Mouse (Mus musculus): ENCODE results near the gene Slc9a8.

Gene Slc9a8

DNA sequence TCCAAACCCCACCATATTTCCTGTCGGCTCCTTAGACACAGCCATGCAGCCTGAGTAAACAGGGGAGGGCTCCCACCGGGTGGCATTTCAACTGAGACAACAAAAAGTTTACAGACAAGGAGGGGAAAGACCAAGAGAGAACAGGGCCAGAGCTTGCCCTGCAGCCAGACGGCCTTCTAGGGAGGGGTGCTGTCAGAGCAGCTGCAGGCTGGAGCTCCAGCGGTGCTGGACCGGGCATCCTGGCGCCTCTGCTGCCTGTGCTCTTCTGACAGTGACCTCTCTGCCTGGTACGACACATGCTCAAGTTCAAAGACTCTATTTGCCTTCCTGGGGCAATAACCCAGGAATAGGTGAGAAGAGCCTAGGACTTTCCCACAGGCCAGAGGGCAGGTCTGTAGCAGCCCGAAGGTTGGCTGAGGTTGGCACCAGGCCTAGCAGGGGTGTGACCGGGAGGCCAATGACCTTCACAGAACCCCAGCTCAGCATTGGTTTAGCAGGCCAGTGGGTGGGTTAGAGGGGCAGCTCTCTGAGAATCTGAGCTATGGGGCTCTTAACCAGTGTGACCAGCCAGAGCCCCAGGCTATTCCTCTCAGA is 5.4 kb upstream of the Slc9a8 start:
- peak; percentile 73 for DNase-seq

DNA sequence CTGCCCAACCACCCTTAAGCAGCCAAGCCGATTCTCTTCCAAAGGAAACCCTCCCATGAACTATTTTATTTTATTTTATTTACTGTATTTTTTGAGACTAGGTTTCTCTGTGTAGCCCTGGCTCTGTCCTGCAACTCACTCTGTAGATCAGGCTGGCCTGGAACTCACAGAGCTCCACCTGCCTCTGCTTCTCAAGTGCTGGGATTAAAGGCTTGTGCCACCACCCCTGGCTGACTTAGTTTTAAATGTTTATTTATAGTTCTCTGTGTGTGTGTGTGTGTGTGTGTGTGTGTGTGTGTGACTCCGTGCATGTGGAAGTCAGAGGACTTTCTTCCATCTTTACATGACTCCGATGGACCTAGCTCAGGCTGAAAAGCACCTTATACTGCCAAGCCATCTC is 4.5 kb upstream of the Slc9a8 start:
- DNase-seq = no peak

- DNase-seq = peak; percentile 88
These were observed 3.8 kb upstream of the Slc9a8 start for GRCm38 (mm10) chr2:167417694-167418093.

DNA sequence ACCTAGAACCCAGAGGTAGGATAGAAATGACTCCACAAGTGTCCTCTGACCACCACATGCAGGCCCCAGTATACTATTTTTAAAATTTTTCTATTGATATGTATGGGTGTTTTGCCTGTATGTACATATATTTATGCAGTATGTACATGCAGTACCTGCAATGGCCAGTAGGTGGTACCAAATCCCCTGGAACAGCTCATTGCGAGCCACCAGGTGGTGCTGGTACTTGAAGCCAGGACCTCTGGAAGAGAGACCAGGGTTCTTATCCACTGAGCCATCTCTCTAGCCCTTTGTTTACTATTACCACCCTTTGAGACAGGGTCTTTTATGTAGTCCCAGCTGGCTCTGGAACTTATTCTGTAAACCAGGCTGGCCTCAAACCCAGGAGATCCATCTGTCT is 2.3 kb upstream of the Slc9a8 start:
- DNase-seq = peak; percentile 80

DNA sequence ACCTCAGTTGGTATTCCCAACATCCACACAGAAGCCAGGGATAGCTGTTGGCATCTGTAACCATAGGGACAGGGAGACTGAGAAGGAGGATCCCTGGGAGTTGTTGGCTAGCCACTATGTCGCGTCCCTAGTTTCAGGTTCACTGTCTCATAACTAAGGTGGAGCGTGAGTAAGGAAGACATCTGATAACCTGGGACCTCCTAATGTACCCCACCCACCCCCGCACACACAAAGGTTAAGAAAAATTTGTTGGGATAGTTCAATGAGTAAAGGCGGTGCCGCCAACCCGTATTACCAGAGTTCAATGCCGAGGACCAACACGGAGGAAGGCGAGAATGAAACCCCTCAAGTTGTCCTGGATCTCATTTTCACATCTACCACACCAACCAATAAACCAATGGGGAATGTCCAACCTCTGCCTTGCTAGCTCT is 686 bp upstream of the Slc9a8 start:
- DNase-seq = no peak

GRCm38 (mm10) chr2:167422150-167422470 is 598 bp downstream of the Slc9a8 start:
- no peak for DNase-seq

DNA sequence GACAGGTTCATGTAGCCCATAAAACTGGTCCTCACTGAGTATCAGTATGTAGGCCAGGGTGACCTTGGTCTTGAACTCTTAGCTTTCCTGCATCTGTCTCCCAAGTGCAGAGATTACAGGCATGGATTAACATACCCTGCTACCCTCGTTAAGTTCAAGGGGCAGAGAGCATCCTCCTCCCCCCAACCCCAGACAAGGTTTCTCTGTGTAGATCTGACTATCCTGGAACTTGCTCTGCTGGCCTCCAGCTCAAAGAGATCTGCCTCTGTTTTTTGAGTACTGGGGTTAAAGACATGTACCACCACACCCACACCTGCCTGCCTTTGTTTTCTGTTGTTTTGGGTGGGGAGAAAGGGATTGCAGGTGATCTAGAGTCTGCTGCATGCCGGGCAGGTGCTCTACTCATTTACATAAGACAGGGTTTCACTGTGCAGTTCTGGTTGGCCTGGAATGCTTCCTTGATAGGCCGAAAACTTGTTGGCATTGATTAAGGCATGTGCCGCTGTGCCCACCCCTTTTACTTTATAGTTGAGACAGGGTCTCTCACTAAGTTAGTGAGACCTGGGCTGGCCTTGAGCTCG is 1.6 kb downstream of the Slc9a8 start:
- no peak for DNase-seq

GRCm38 (mm10) chr2:167424040-167424439 is 2.5 kb downstream of the Slc9a8 start:
- DNase-seq = no peak

- DNase-seq = no peak
These were observed 3.0 kb downstream of the Slc9a8 start for GRCm38 (mm10) chr2:167424516-167424915.

- no peak for DNase-seq
These were observed 3.9 kb downstream of the Slc9a8 start for GRCm38 (mm10) chr2:167425407-167425806.

- no peak for DNase-seq
These were observed 8.1 kb downstream of the Slc9a8 start for GRCm38 (mm10) chr2:167429596-167429995.

GRCm38 (mm10) chr2:167430737-167431417 is 9.4 kb downstream of the Slc9a8 start:
- DNase-seq = no peak

DNA sequence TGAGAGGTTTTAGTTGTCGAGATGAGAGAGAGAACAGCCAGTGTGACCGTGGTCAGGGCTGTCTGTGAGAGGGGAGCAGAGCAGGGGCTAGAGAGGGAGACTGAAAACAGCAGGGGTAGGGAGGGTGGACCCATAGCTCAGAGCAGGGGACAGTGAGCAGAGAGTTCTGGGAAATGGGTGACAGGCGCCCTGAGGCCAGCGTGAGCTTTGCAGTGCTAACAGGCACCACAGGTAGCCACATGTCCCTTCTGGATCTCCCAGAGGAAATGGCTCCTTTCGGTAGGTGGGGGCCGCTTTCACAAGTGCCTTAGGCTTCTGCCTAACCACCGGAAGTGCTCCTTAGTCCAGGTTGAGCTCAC is 9.9 kb downstream of the Slc9a8 start:
- DNase-seq = no peak

- no peak for DNase-seq
These were observed 13.1 kb downstream of the Slc9a8 start for GRCm38 (mm10) chr2:167434570-167434969.

DNA sequence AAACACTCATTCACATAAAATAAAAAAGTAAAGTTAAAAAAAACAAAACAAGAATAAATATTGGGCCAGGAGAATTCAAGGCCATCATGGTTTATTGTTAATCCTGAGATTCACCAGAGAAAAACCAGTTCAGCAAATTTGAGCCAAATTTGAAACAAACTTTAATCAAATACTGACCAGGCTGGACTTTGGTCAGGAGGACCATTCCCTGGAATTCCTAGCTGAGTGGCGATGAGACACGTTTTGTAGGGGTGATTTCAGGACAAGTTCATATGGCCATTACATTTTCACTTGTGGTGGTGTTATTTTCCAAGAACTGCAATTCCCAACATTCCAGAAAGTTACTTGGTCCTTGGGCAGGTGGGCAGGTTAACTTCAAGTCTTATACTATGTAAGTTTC is 14.1 kb downstream of the Slc9a8 start:
- DNase-seq = no peak

- no peak for DNase-seq
These were observed 14.9 kb downstream of the Slc9a8 start for GRCm38 (mm10) chr2:167436371-167436770.

- peak; percentile 70 for DNase-seq
These were observed 17.9 kb downstream of the Slc9a8 start for GRCm38 (mm10) chr2:167439422-167439821.

- no peak for DNase-seq
These were observed 22.1 kb downstream of the Slc9a8 start for GRCm38 (mm10) chr2:167443411-167444193.

GRCm38 (mm10) chr2:167445911-167446780 is 24.6 kb downstream of the Slc9a8 start:
- peak; percentile 58 for DNase-seq

GRCm38 (mm10) chr2:167447207-167447606 is 25.7 kb downstream of the Slc9a8 start:
- no peak for DNase-seq

DNA sequence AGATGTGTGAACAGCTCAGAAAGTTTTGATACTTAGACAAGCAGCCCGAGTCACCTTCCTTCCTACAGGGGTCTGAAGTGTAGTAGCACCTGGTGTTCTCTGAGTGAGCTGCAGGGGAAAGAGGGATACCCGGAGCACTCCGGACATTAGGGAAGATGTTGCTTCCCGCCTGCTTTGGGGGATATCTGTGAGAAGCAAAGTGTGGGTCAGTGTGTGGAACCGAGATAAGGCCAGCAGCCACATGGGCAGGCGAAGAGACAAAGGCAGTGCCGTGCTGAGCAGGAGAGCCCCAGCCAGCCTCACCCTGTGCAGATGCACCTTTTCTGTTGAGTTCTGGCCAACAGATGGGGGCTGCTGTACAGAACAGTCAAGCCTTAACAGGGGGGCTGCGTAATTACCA is 26.1 kb downstream of the Slc9a8 start:
- no peak for DNase-seq

DNA sequence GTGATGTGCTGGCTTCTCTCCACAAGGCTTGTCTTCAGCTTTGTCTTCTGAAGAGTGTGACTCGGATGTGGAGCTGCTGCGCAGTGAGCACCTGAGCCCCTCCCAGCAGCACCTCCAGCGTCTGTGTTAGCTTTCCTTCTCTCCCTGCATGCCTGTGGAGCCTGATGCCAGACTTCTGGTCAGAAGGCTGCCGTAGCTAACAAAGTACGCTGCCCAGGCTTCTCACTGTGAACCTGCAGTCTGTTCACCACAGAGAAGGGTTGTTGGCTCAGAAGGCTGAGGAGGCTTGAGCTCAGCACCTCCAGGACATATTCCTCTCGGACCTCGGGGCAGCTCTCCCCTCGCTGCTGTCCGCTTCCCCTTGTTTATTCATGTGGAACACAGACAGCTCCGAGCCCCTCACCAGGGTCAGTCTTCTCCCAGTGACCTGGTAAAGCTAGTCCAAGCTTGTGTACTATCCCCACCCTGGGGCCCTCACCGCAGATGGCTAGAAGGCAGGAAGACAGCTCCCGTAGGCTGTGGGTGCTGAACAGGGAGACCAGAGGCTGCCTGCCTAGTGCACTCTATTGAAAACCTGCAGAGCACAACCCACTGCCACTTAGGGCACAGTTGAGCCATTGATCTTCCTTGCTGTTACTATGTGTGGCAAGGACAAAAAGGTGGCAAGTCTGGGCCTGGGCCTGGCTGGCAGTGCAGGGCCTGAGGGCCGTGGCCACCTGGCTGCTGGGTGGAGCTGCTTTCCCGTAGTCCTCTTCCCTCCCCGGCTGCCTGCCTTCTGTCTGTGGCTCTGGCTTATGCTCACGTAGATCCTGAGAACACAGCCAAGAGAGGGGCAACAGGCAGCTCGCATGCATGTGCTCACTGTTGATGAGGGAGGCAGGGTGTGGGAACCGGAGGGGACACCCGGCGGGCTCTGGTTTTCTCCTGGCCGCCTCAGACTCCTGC is 28.1 kb downstream of the Slc9a8 start:
- no peak for DNase-seq
